Mouse (Mus musculus) ES-E14 (cell line): Measurements from ENCODE around the gene Tes3-ps.

Experiments used
- CHD2 ChIP-seq: IDR thresholded peaks from 2 replicates; pipeline ENCODE4 v1.6.1; 2014; ENCODE audit warnings: mild to moderate bottlenecking, low read depth, low read length, inconsistent platforms
- MAFK ChIP-seq: IDR thresholded peaks from 2 replicates; pipeline ENCODE4 v1.6.1; 2014; ENCODE audit warnings: mild to moderate bottlenecking, low read depth, low read length, inconsistent platforms; ENCODE audit not compliant: insufficient read depth

GRCm38 (mm10) chr13:49470319-49470718 is 22.8 kb upstream of the Tes3-ps start:
- TF ChIP-seq CHD2 (no peak), MAFK (no peak)
